Mouse (Mus musculus): ENCODE data around the gene Slc26a3. TPM values are rescaled to one million over a fixed set of nuclear protein-coding genes. Genes with fewer than 3 reads are reported as not detected.
A peak's percentile ranks its signal among the peaks of the same experiment; 100 is the strongest.

The Slc26a3 gene
- polyA plus RNA-seq, 1 experiment from 2014 or later, result not detected

DNA sequence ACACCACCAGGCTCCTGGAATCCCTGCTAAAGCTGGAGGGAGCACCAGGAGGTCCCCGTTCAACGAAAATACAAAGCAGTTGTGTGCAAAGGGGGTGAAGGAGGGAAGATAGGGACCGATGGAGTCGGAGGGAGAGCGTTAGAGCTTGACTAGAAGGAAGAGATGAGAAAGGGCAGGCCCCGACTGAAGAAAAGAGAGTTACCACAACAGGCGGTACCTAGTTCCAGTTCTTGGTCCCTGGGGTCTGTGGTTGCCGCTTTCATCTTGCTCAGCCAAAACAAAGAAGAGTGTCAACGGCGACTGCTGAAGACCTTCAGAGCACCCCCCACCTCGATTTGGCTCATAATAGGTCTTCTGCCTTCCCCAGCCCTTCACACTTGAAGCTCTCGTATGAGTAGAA is 109.5 kb downstream of the Slc26a3 start:
- 11% methylated on average over 12 of the region's 12 CpGs for WGBS (ENCODE audit: insufficient replicate concordance)
- peak overlapping the region; percentile 90 for H3K9ac ChIP-seq
- H3K9me3 ChIP-seq (replicated peaks), result no peaks in the 10 kb centered on the region
- peak overlapping the region; percentile 85 for H3K4me2 ChIP-seq
- peak overlapping the region; percentile 97 for H3K4me3 ChIP-seq
- no peak; the same call in none of the 2 replicates for ATAC-seq
- no peaks in the 10 kb centered on the region for H3K36me3 ChIP-seq
- H3K27me3 ChIP-seq (replicated peaks), result 0 out of 2 replicates have a peak, but pooled peaks cover 5% of the 10 kb centered on the region
- H3K27ac ChIP-seq, result peak overlapping the region; percentile 81
- H3K4me1 ChIP-seq, result peaks cover 24% of the 10 kb centered on the region

GRCm38 (mm10) chr12:31501266-31501665 is 110.6 kb downstream of the Slc26a3 start:
- ATAC-seq, result no peak
- Histone ChIP-seq H3K27me3 (replicated peaks) (0 out of 2 replicates have a peak, but pooled peaks cover 5% of the 10 kb centered on the region), H3K4me2 (no peak overlapping the region), H3K4me1 (peaks cover 24% of the 10 kb centered on the region), H3K36me3 (no peaks in the 10 kb centered on the region), H3K27ac (no peak overlapping the region), H3K4me3 (no peak overlapping the region), H3K9ac (no peak overlapping the region), H3K9me3 (replicated peaks) (no peaks in the 10 kb centered on the region)
- 33% methylated on average over 4 of the region's 4 CpGs for WGBS (ENCODE audit: insufficient replicate concordance)

DNA sequence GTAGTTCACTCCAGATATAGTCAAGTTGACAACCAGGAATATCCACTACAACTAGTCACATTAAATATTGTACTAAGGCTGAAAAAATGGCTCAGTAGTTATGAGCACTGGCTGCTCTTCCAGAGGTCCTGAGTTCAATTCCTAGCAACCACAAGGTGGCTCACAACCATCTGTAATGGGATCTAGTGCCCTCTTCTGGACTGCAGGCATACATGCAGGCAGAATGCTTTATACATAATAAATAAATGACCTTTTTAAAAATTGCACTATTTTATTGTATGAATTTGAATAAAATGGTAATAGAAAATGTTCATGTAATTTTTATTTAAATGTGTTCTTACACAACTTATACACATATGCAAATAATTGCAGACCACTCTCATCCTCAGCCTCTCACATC is 112.5 kb downstream of the Slc26a3 start:
- peaks cover 16% of the 10 kb centered on the region for H3K4me1 ChIP-seq
- no peak for ATAC-seq
- H3K27ac ChIP-seq, result no peak overlapping the region
- no peaks in the 10 kb centered on the region for H3K36me3 ChIP-seq
- H3K9me3 ChIP-seq (replicated peaks), result no peaks in the 10 kb centered on the region
- no peak overlapping the region for H3K4me2 ChIP-seq
- no peak overlapping the region for H3K9ac ChIP-seq
- no peak overlapping the region for H3K4me3 ChIP-seq
- H3K27me3 ChIP-seq (replicated peaks), result 0 out of 2 replicates have a peak, but pooled peaks cover 5% of the 10 kb centered on the region

DNA sequence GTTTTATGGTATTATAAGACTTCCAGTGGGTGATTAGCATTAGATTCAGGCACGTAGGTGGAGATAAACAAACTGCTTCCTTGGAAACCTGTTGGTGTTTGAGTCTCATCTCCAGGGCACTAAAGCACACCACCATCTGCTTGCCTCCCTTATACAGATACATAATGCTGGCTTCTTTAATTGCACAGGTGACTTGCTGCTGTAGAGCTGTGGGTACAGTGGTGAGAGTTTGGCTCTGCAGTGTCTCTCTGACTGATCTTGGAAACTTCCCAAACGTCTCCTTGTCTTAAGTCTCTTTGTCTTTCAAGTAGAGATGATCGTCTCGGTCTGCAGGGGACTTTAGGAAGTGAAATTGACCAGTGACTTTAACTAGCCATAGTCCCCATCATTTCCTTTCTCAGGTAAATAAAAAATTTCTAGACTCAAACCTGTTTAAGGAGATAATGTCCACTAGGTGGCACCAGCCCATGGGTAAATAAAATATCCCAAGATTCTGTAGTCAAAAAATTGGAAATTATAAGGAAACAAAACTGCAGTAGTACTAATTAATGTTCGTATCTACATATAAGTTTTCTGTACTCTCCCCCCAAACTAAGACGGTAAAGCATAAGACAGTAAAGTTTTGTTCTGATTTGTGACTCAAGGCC is 117.2 kb downstream of the Slc26a3 start:
- ATAC-seq, result no peak
- no peak overlapping the region for H3K4me3 ChIP-seq
- 0 out of 2 replicates have a peak, but pooled peaks cover 5% of the 10 kb centered on the region for H3K27me3 ChIP-seq (replicated peaks)
- no peaks in the 10 kb centered on the region for H3K36me3 ChIP-seq
- 33% methylated on average over 6 of the region's 6 CpGs for WGBS (ENCODE audit: insufficient replicate concordance)
- no peaks in the 10 kb centered on the region for H3K4me1 ChIP-seq
- no peak overlapping the region for H3K4me2 ChIP-seq
- no peaks in the 10 kb centered on the region for H3K9me3 ChIP-seq (replicated peaks)
- H3K27ac ChIP-seq, result no peak overlapping the region
- H3K9ac ChIP-seq, result no peak overlapping the region

DNA sequence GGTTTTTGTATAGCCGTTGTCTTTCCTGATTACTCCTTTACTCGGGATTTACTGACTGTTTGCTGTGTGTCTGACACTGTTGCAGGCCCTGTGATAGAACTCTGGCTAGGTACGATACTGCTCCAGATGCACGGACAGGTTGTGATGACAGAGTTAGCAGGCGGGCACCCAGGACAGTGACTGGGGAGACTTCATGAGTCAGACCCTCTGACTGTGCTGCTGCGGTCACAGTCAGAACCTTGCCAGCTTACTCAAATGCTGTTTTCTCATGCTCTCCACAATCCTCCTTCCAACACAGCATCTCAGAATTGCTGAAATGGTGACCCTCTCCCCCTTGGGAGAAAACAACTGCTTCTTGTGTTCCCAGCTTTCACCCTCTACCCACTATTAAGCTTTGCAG is 117.8 kb downstream of the Slc26a3 start:
- H3K27ac ChIP-seq, result no peak overlapping the region
- no peak overlapping the region for H3K4me2 ChIP-seq
- H3K27me3 ChIP-seq (replicated peaks), result 0 out of 2 replicates have a peak, but pooled peaks cover 5% of the 10 kb centered on the region
- ATAC-seq, result no peak
- no peaks in the 10 kb centered on the region for H3K4me1 ChIP-seq
- 67% methylated on average over 6 of the region's 6 CpGs for WGBS (ENCODE audit: insufficient replicate concordance)
- no peaks in the 10 kb centered on the region for H3K36me3 ChIP-seq
- no peak overlapping the region for H3K4me3 ChIP-seq
- H3K9me3 ChIP-seq (replicated peaks), result no peaks in the 10 kb centered on the region
- no peak overlapping the region for H3K9ac ChIP-seq

DNA sequence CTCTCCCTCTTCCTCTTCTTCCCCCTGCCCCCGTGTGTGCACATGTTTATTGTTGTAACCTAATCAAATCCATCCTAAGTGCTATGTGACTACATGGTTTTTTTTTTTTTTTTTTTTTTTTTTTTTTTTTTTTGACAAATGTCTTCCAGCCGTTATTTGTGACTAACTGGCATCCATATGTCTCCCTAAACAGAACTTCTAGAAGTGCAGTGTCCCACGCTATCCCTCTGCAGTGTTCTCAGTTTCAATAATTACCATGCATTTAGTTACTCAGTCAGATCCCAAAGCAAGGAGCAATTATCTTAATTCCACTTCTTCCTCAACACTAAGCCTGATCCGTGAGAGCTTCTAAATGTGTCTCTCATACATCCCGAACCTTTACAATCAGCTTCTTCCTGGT is 120.5 kb downstream of the Slc26a3 start:
- 51% methylated on average over 5 of the region's 5 CpGs for WGBS (ENCODE audit: insufficient replicate concordance)
- H3K9me3 ChIP-seq (replicated peaks), result no peaks in the 10 kb centered on the region
- no peaks in the 10 kb centered on the region for H3K36me3 ChIP-seq
- H3K4me1 ChIP-seq, result no peaks in the 10 kb centered on the region
- no peak overlapping the region for H3K4me3 ChIP-seq
- H3K9ac ChIP-seq, result no peak overlapping the region
- no peaks in the 10 kb centered on the region for H3K27me3 ChIP-seq (replicated peaks)
- no peak overlapping the region for H3K27ac ChIP-seq
- no peak overlapping the region for H3K4me2 ChIP-seq
- ATAC-seq, result no peak

GRCm38 (mm10) chr12:31512634-31513411 is 122.2 kb downstream of the Slc26a3 start:
- 83% methylated on average over 14 of the region's 14 CpGs for WGBS (ENCODE audit: insufficient replicate concordance)
- no peak for ATAC-seq
- Histone ChIP-seq H3K27ac (no peak overlapping the region), H3K9ac (no peak overlapping the region), H3K9me3 (replicated peaks) (no peaks in the 10 kb centered on the region), H3K36me3 (no peaks in the 10 kb centered on the region), H3K4me3 (no peak overlapping the region), H3K4me1 (no peaks in the 10 kb centered on the region), H3K4me2 (no peak overlapping the region), H3K27me3 (replicated peaks) (no peaks in the 10 kb centered on the region)

GRCm38 (mm10) chr12:31513724-31514503 is 123.2 kb downstream of the Slc26a3 start:
- WGBS (ENCODE audit: insufficient replicate concordance), result 37% methylated on average over 6 of the region's 6 CpGs
- Histone ChIP-seq H3K4me2 (no peak overlapping the region), H3K9me3 (replicated peaks) (no peaks in the 10 kb centered on the region), H3K27me3 (replicated peaks) (no peaks in the 10 kb centered on the region), H3K4me3 (no peak overlapping the region), H3K9ac (no peak overlapping the region), H3K27ac (no peak overlapping the region), H3K36me3 (no peaks in the 10 kb centered on the region), H3K4me1 (no peaks in the 10 kb centered on the region)
- no peak for ATAC-seq

DNA sequence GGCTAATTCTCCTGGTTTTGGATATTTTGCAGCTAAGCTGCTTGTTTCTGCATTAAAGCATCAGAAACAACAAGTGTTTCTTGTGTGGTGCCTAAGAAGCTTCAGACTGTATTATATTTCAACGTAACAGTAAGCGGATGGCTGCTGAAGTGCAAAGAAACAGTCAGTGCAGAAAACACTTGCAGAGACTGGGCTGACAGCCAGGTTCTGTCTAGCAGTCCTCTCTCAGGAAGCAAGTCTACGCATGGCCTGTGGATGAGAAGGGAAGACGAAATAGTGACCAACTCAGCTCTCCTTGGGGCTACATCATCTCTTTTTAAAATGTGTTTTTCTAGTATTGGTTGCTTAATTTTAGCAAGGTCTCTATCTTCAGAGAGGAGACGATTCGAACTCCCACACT is 129.4 kb downstream of the Slc26a3 start:
- 74% methylated on average over 6 of the region's 6 CpGs for WGBS (ENCODE audit: insufficient replicate concordance)
- Histone ChIP-seq H3K27ac (no peak overlapping the region), H3K4me1 (no peaks in the 10 kb centered on the region), H3K9me3 (replicated peaks) (0 out of 2 replicates have a peak, but pooled peaks cover 4% of the 10 kb centered on the region), H3K36me3 (no peaks in the 10 kb centered on the region), H3K27me3 (replicated peaks) (no peaks in the 10 kb centered on the region), H3K4me2 (no peak overlapping the region), H3K4me3 (no peak overlapping the region), H3K9ac (no peak overlapping the region)
- ATAC-seq, result no peak

- 0 out of 2 replicates have a peak, but pooled peaks cover 4% of the 10 kb centered on the region for H3K9me3 ChIP-seq (replicated peaks)
- H3K4me2 ChIP-seq, result no peak overlapping the region
- no peak overlapping the region for H3K4me3 ChIP-seq
- H3K9ac ChIP-seq, result no peak overlapping the region
- H3K27me3 ChIP-seq (replicated peaks), result no peaks in the 10 kb centered on the region
- ATAC-seq, result no peak
- no peak overlapping the region for H3K27ac ChIP-seq
- H3K36me3 ChIP-seq, result no peaks in the 10 kb centered on the region
- no peaks in the 10 kb centered on the region for H3K4me1 ChIP-seq
- WGBS (ENCODE audit: insufficient replicate concordance), result 52% methylated on average over 3 of the region's 3 CpGs
Observed at GRCm38 (mm10) chr12:31521371-31521770, 130.7 kb downstream of the Slc26a3 start.
